Mouse (Mus musculus) bone marrow, adult 2 months (tissue): Measurements from ENCODE around the gene Exoc3l4.

ENCODE experiments used
- CTCF ChIP-seq: fragments of 200-500 bp; IDR thresholded peaks from 2 replicates; pipeline ENCODE4 v1.5.1; 2011; ENCODE audit warnings: low read length, control low read depth; ENCODE audit not compliant: control insufficient read depth, insufficient read depth
- POLR2A ChIP-seq: fragments of 200-500 bp; IDR thresholded peaks from 2 replicates; pipeline ENCODE4 v1.6.1; 2011; ENCODE audit warnings: low read depth, mild to moderate bottlenecking, control low read depth, low read length, borderline replicate concordance; ENCODE audit not compliant: control insufficient read depth

- TF ChIP-seq CTCF: no peak
- no peak for TF ChIP-seq POLR2A
Observed at GRCm38 (mm10) chr12:111445890-111446613, 29.2 kb downstream of the Exoc3l4 start.
